Mouse (Mus musculus): ENCODE data around the gene Mbl1. TPM values are rescaled to one million over a fixed set of nuclear protein-coding genes. Genes with fewer than 3 reads are reported as not detected.

Mbl1 gene
- polyA plus RNA-seq, 1 experiment from 2014 or later, result not detected

Other genes with a start within 250 kb of the Mbl1 start
- gene Tspan14, start 184.7 kb upstream of the Mbl1 start, polyA plus RNA-seq (2015; fragmentation: Nextera tagmentation; extraction: Ambion mirVana), result 76.4 and 77.0 TPM in 2 replicates
- gene Fam213a, start 137.7 kb upstream of the Mbl1 start, polyA plus RNA-seq (2015; fragmentation: Nextera tagmentation; extraction: Ambion mirVana), result 78.5 and 81.6 TPM in 2 replicates
- gene Dydc2, start 82.2 kb upstream of the Mbl1 start, polyA plus RNA-seq (2015; fragmentation: Nextera tagmentation; extraction: Ambion mirVana), result 0.66 and 1.1 TPM in 2 replicates
- 0.22 TPM in 1 of 2 replicates, not detected in the other for gene Dydc1, start 78.5 kb upstream of the Mbl1 start, polyA plus RNA-seq (2015; fragmentation: Nextera tagmentation; extraction: Ambion mirVana)
- gene Mat1a, start 46.4 kb upstream of the Mbl1 start, polyA plus RNA-seq (2015; fragmentation: Nextera tagmentation; extraction: Ambion mirVana), result not detected in 2 replicates
- not detected in 2 replicates for gene Sftpa1, start 19.7 kb upstream of the Mbl1 start, polyA plus RNA-seq (2015; fragmentation: Nextera tagmentation; extraction: Ambion mirVana)
- not detected in 2 replicates for gene Sftpd, start 33.7 kb downstream of the Mbl1 start, polyA plus RNA-seq (2015; fragmentation: Nextera tagmentation; extraction: Ambion mirVana)
- gene Gm2832, start 127.3 kb downstream of the Mbl1 start, polyA plus RNA-seq (2015; fragmentation: Nextera tagmentation; extraction: Ambion mirVana), result 0.16 and 0.17 TPM in 2 replicates
- not detected in 2 replicates for gene Gm5798, start 197.2 kb downstream of the Mbl1 start, polyA plus RNA-seq (2015; fragmentation: Nextera tagmentation; extraction: Ambion mirVana)
- 0.23 TPM in 1 of 2 replicates, not detected in the other for gene Gm7945, start 234.9 kb downstream of the Mbl1 start, polyA plus RNA-seq (2015; fragmentation: Nextera tagmentation; extraction: Ambion mirVana)